Mouse (Mus musculus) kidney, postnatal 36 days (tissue): Measurements from ENCODE around the gene Cfap74.

Experiments used
- DNase-seq, 2 experiments: peaks; one replicate each; pipeline ENCODE4 v3.0.0; 2021 to 2022; ENCODE audit warnings: mixed read lengths in 2 of 2

Gene Cfap74

GRCm38 (mm10) chr4:155409058-155409776 is at the start of gene Cfap74:
Cfap74 (plus strand) TSS chr4:155409190.
- peak; percentile 59 to 78 for DNase-seq

- DNase-seq = peak; percentile 71 to 81
Measured at GRCm38 (mm10) chr4:155359560-155360464, 49.2 kb upstream of the Cfap74 start.

GRCm38 (mm10) chr4:155360856-155361255 is 48.1 kb upstream of the Cfap74 start:
- DNase-seq = peak; percentile 40 to 69

- peak; percentile 95 to 97 for DNase-seq
Measured at GRCm38 (mm10) chr4:155361303-155361791, 47.6 kb upstream of the Cfap74 start, which contains the start of gene Prkcz. Prkcz (minus strand) TSS chr4:155361361.

GRCm38 (mm10) chr4:155362443-155362842 is 46.5 kb upstream of the Cfap74 start:
- no peak for DNase-seq

- no peak for DNase-seq
Measured at GRCm38 (mm10) chr4:155366784-155367183, 42.2 kb upstream of the Cfap74 start.

- DNase-seq = no peak
Measured at GRCm38 (mm10) chr4:155367739-155368138, 41.3 kb upstream of the Cfap74 start.

GRCm38 (mm10) chr4:155368684-155369083 is 40.3 kb upstream of the Cfap74 start:
- DNase-seq = peak; percentile 82 to 95

GRCm38 (mm10) chr4:155370737-155371715 is 38.0 kb upstream of the Cfap74 start:
- peak; percentile 95 to 96 for DNase-seq

GRCm38 (mm10) chr4:155371797-155372735 is 36.9 kb upstream of the Cfap74 start:
- peak; percentile 34 to 47 for DNase-seq

- no peak for DNase-seq
Measured at GRCm38 (mm10) chr4:155381974-155382373, 27.0 kb upstream of the Cfap74 start.

GRCm38 (mm10) chr4:155382752-155383151 is 26.2 kb upstream of the Cfap74 start:
- DNase-seq = no peak

- DNase-seq = no peak
Measured at GRCm38 (mm10) chr4:155383326-155383725, 25.7 kb upstream of the Cfap74 start.

- no peak for DNase-seq
Measured at GRCm38 (mm10) chr4:155387166-155387565, 21.8 kb upstream of the Cfap74 start.

GRCm38 (mm10) chr4:155395471-155395870 is 13.5 kb upstream of the Cfap74 start:
- DNase-seq = no peak

- peak in 1 of 2 experiments; percentile 15 for DNase-seq
Measured at GRCm38 (mm10) chr4:155396751-155397150, 12.2 kb upstream of the Cfap74 start.

GRCm38 (mm10) chr4:155397511-155398221 is 11.3 kb upstream of the Cfap74 start, which contains the start of gene Gabrd:
Gabrd (minus strand) TSS chr4:155398112.
- peak; percentile 78 to 91 for DNase-seq

GRCm38 (mm10) chr4:155398222-155398540 is 10.8 kb upstream of the Cfap74 start:
- no peak for DNase-seq

GRCm38 (mm10) chr4:155401121-155401520 is 7.9 kb upstream of the Cfap74 start:
- DNase-seq = no peak

GRCm38 (mm10) chr4:155402489-155402888 is 6.5 kb upstream of the Cfap74 start:
- no peak for DNase-seq
